Mouse (Mus musculus): ENCODE measurements around the gene Kcns3. TPM values are rescaled to one million over a fixed set of nuclear protein-coding genes. Genes with fewer than 3 reads are reported as not detected.

Kcns3 gene
- polyA plus RNA-seq, 2 experiments, result 2.6 to 3.6 TPM

GRCm38 (mm10) chr12:11132418-11132817, 18.4 kb downstream of the Kcns3 start:
- no peak for TF ChIP-seq POLR2A (IDR thresholded peaks at IDR 0.05; ENCODE audit: borderline replicate concordance, extremely low read depth, insufficient read depth, insufficient read length)
- ATAC-seq (ENCODE audit: low FRiP score, low read depth), result no peak

GRCm38 (mm10) chr12:11129188-11129587, 21.7 kb downstream of the Kcns3 start:
- H3K9ac ChIP-seq (ENCODE audit: low read depth, low read length, severe bottlenecking), result no peak overlapping the region
- no peak overlapping the region for H3K4me2 ChIP-seq (replicated peaks; ENCODE audit: low read depth, low read length, severe bottlenecking)
- ATAC-seq (ENCODE audit: low FRiP score, low read depth) (no peak), DNase-seq (ENCODE audit: low spot score) (no peak)
- H3K4me1 ChIP-seq (ENCODE audit: control insufficient read depth, insufficient read depth, low read length), result no peaks in the 10 kb centered on the region
- no peaks in the 10 kb centered on the region for H3K36me3 ChIP-seq (ENCODE audit: control insufficient read depth, insufficient read depth, low read length)
- H3K27me3 ChIP-seq (ENCODE audit: control insufficient read depth, insufficient read depth, low read length), result no peaks in the 10 kb centered on the region
- no peaks in the 10 kb centered on the region for H3K9me3 ChIP-seq (ENCODE audit: control insufficient read depth, low read length)
- H3K4me3 ChIP-seq (replicated peaks; ENCODE audit: low read length), result no peak overlapping the region
- WGBS, result 48% methylated on average over 3 of the region's 3 CpGs
- no peak for TF ChIP-seq POLR2A (IDR thresholded peaks at IDR 0.05; ENCODE audit: borderline replicate concordance, extremely low read depth, insufficient read depth, insufficient read length)
- no peak overlapping the region for H3K27ac ChIP-seq (replicated peaks; ENCODE audit: low read depth, low read length)

More at GRCm38 (mm10) chr12:11132418-11132817, 18.4 kb downstream of the Kcns3 start:
- no peaks in the 10 kb centered on the region for H3K9me3 ChIP-seq (ENCODE audit: control insufficient read depth, low read length)
- no peak overlapping the region for H3K9ac ChIP-seq (ENCODE audit: low read depth, low read length, severe bottlenecking)
- H3K36me3 ChIP-seq (ENCODE audit: control insufficient read depth, insufficient read depth, low read length), result no peaks in the 10 kb centered on the region
- no peaks in the 10 kb centered on the region for H3K4me1 ChIP-seq (ENCODE audit: control insufficient read depth, insufficient read depth, low read length)
- H3K4me3 ChIP-seq (replicated peaks; ENCODE audit: low read length), result no peak overlapping the region
- no peak for DNase-seq (ENCODE audit: low spot score)
- no peaks in the 10 kb centered on the region for H3K27me3 ChIP-seq (ENCODE audit: control insufficient read depth, insufficient read depth, low read length)
- H3K27ac ChIP-seq (replicated peaks; ENCODE audit: low read depth, low read length), result no peak overlapping the region
- no peak overlapping the region for H3K4me2 ChIP-seq (replicated peaks; ENCODE audit: low read depth, low read length, severe bottlenecking)

- no peaks in the 10 kb centered on the region for H3K9me3 ChIP-seq (ENCODE audit: control insufficient read depth, low read length)
- H3K9ac ChIP-seq (ENCODE audit: low read depth, low read length, severe bottlenecking), result no peak overlapping the region
- no peaks in the 10 kb centered on the region for H3K27me3 ChIP-seq (ENCODE audit: control insufficient read depth, insufficient read depth, low read length)
- no peak overlapping the region for H3K27ac ChIP-seq (replicated peaks; ENCODE audit: low read depth, low read length)
- no peak for TF ChIP-seq POLR2A (IDR thresholded peaks at IDR 0.05; ENCODE audit: borderline replicate concordance, extremely low read depth, insufficient read depth, insufficient read length)
- no peaks in the 10 kb centered on the region for H3K36me3 ChIP-seq (ENCODE audit: control insufficient read depth, insufficient read depth, low read length)
- no peak for ATAC-seq (ENCODE audit: low FRiP score, low read depth)
- no peaks in the 10 kb centered on the region for H3K4me1 ChIP-seq (ENCODE audit: control insufficient read depth, insufficient read depth, low read length)
- no peak for DNase-seq (ENCODE audit: low spot score)
- 67% methylated on average over 5 of the region's 5 CpGs for WGBS
- no peak overlapping the region for H3K4me2 ChIP-seq (replicated peaks; ENCODE audit: low read depth, low read length, severe bottlenecking)
- H3K4me3 ChIP-seq (replicated peaks; ENCODE audit: low read length), result no peak overlapping the region
Observed at GRCm38 (mm10) chr12:11126186-11126759, 24.6 kb downstream of the Kcns3 start.

- H3K4me2 ChIP-seq (replicated peaks; ENCODE audit: low read depth, low read length, severe bottlenecking), result no peak overlapping the region
- H3K4me3 ChIP-seq (replicated peaks; ENCODE audit: low read length), result no peak overlapping the region
- WGBS, result 91% methylated on average over 3 of the region's 3 CpGs
- no peaks in the 10 kb centered on the region for H3K36me3 ChIP-seq (ENCODE audit: control insufficient read depth, insufficient read depth, low read length)
- no peaks in the 10 kb centered on the region for H3K9me3 ChIP-seq (ENCODE audit: control insufficient read depth, low read length)
- DNase-seq (ENCODE audit: low spot score) (no peak), ATAC-seq (ENCODE audit: low FRiP score, low read depth) (no peak)
- no peak for TF ChIP-seq POLR2A (IDR thresholded peaks at IDR 0.05; ENCODE audit: borderline replicate concordance, extremely low read depth, insufficient read depth, insufficient read length)
- H3K27me3 ChIP-seq (ENCODE audit: control insufficient read depth, insufficient read depth, low read length), result no peaks in the 10 kb centered on the region
- H3K9ac ChIP-seq (ENCODE audit: low read depth, low read length, severe bottlenecking), result no peak overlapping the region
- no peaks in the 10 kb centered on the region for H3K4me1 ChIP-seq (ENCODE audit: control insufficient read depth, insufficient read depth, low read length)
- no peak overlapping the region for H3K27ac ChIP-seq (replicated peaks; ENCODE audit: low read depth, low read length)
Observed at GRCm38 (mm10) chr12:11101565-11101964, 49.3 kb downstream of the Kcns3 start.

GRCm38 (mm10) chr12:11088626-11089372, 62.1 kb downstream of the Kcns3 start:
- 51% methylated on average over 5 of the region's 5 CpGs for WGBS
- no peaks in the 10 kb centered on the region for H3K36me3 ChIP-seq (ENCODE audit: control insufficient read depth, insufficient read depth, low read length)
- no peaks in the 10 kb centered on the region for H3K9me3 ChIP-seq (ENCODE audit: control insufficient read depth, low read length)
- no peaks in the 10 kb centered on the region for H3K27me3 ChIP-seq (ENCODE audit: control insufficient read depth, insufficient read depth, low read length)
- ATAC-seq (ENCODE audit: low FRiP score, low read depth) (peak; percentile 55; the same call in 1 of the 2 replicates), DNase-seq (ENCODE audit: low spot score) (peak; percentile 21)
- H3K9ac ChIP-seq (ENCODE audit: low read depth, low read length, severe bottlenecking), result no peak overlapping the region
- H3K27ac ChIP-seq (replicated peaks; ENCODE audit: low read depth, low read length), result no peak overlapping the region
- no peak for TF ChIP-seq POLR2A (IDR thresholded peaks at IDR 0.05; ENCODE audit: borderline replicate concordance, extremely low read depth, insufficient read depth, insufficient read length)
- H3K4me3 ChIP-seq (replicated peaks; ENCODE audit: low read length), result no peak overlapping the region
- H3K4me1 ChIP-seq (ENCODE audit: control insufficient read depth, insufficient read depth, low read length), result no peaks in the 10 kb centered on the region
- H3K4me2 ChIP-seq (replicated peaks; ENCODE audit: low read depth, low read length, severe bottlenecking), result no peak overlapping the region

Data from limb, embryonic 14.5 days (tissue).